Mouse (Mus musculus) adrenal gland, adult 2 months (tissue): ENCODE data around the gene Plcl1. TPM values are rescaled to one million over a fixed set of nuclear protein-coding genes. Genes with fewer than 3 reads are reported as not detected.
"Not testable (repeated sequence)": the region's sequence is repeated elsewhere in the genome, so short reads cannot be mapped to it uniquely, and the experiment has no call there.

ENCODE experiments used
- DNase-seq: peaks from one replicate; pipeline ENCODE4 v3.0.0; 2021
- polyA plus RNA-seq: library from polyadenylated mRNA; depleted of rRNA; stranded (reverse); fragments of >200 nt; gene quantifications from 2 replicates; pipeline ENCODE4 v1.2.3, GENCODE M21; 2012
- total RNA-seq, 2 experiments: library from RNA; stranded (reverse); gene quantifications; 2 replicates each; pipeline ENCODE4 v1.2.3; 2021

Gene Plcl1
- total and polyA plus RNA-seq, 3 experiments: 1.9 to 5.7 (median 3.4) TPM

DNA sequence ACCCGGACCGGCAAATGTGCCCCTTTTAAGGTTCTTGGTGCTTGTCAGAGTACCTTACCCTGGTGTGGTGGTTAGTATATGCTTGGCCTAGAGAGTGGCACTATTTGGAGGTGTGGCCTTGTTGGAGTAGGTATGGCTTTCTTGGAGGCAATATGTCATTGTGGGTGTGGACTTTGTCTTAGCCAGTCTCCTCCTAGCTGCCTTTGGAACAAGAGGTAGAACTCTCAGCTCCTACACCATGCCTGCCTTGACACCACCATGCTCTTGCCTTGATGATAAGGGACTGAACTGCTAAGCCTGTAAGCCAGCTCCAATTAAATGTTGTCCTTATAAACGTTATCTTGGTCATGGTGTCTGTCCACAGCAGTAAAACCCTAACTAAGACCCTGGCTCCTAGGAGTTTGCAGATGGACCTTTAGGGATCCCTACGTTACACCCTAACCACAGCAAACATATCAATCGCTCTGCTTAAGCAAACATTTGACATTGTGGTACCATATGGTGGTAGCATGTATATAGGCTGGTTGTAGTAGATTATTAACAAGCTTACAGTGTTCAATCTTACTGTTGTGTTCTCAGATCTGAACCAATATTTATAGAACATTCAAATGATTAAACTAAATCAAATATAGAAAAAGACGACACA, 39.4 kb downstream of the Plcl1 start:
- DNase-seq: no peak

DNA sequence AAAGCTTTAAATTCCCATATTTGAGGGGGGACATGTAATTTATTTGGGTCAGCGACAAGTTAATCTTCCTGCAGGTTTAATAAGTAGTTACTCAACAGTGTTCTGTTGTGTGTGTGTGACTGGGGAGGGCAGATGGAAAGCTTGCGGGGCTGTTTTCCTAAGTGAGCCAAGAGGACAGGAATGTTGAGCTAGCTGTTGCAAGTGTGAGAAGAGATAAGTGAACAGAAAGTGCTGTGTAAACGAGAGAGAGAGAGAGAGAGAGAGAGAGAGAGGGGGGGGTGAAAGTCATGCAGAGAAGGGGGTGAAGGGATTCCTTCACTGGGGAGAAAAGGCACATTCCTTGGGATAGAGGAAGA, 39.9 kb downstream of the Plcl1 start:
- no peak for DNase-seq

- DNase-seq: no peak
Measured at GRCm38 (mm10) chr1:55446273-55446672, 40.6 kb downstream of the Plcl1 start.

DNA sequence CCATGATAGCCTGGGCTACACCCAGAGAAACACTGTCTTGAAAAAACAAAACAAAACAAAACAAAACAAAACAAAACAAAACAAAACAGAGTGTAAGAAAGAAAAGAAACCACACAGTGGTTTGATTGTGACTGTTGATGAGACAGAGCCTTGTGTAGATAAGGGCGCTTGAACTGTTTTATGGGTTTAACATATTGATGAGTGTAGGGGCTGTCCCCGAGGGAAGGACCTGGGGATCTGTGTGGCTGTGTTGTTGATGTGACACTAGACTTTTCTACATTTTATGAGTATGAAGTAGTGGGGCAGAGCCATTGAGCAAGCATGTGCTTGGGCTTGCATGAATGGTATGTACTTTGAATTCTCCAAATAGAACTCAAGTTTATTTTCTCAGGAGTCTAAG, 41.2 kb downstream of the Plcl1 start:
- DNase-seq: no peak

DNA sequence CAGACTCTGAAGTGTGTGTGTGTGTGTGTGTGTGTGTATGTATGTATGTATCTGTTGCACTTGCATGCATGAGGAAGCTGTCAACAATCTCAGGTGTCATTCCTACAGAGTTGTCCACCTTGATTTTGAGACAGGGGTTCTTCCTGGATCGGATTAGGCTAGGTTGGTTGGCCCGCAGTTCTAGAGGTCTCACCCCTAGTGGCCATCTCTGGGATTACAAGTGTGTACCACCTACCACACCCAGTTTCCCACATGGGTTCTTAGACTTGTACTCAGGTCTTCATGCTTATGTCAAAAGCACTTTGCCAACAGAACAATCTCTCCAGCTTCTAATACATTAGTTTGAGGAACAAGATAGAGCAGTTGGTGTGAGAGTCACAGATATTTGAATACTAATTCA, 41.9 kb downstream of the Plcl1 start:
- DNase-seq: no peak

DNA sequence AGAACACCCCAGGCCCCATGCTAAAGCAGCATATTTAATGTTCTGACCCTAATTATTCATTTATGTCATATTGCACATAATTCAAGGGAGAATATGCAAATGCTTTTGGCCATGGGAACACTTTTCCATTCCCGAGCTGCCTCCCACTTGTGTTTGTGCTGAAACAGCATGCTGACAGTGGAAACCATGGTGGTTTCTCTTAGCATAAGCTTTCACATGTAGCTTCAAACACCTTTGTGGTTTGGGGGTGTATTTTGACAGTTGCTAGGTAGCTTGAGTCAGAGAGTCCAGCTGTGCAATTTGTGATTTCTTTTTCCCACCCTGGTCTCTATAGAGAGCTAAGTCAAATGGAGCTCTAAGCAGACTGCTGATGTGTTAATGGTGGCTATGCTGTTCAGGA, 42.4 kb downstream of the Plcl1 start:
- no peak for DNase-seq

GRCm38 (mm10) chr1:55449779-55450178, 44.1 kb downstream of the Plcl1 start:
- no peak for DNase-seq

DNA sequence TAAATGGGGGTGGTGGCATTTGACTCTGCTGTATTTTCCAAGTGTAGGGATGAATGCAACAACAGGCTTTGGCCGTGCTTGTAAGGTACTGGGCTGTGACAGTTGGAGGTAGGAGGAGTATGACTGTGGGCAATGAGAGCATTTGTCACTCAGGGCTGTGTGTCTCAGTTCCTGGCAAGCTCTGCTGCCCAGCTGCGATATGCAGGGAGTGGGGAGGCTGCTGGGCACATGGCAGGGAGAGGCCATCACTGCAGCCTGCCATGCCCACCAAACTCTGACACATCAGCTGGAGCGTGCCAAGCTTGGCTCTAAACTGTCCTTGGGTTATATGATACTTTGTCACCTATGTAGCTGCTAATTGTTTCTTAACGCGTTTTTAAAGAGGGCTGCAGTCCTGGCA, 48.4 kb downstream of the Plcl1 start:
- no peak for DNase-seq

DNA sequence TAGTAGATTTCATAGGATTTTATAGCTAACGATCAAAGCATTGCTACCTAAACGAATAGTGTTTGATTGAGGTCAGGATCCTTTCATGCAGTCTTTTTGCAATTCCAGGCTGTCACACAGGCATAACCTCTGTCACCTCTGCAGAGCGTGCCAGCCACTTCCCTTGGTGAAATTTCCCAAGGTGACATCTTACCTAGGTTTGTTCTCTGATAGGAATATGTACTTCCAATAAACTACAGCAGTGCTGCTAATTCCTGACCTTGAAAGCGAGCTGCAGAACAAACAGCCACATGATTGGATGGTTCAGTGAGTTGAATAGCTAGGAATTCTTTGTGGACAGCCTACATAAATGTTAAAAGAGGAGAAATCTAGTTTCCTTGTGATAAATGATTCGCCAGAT, 56.6 kb downstream of the Plcl1 start:
- no peak for DNase-seq

DNA sequence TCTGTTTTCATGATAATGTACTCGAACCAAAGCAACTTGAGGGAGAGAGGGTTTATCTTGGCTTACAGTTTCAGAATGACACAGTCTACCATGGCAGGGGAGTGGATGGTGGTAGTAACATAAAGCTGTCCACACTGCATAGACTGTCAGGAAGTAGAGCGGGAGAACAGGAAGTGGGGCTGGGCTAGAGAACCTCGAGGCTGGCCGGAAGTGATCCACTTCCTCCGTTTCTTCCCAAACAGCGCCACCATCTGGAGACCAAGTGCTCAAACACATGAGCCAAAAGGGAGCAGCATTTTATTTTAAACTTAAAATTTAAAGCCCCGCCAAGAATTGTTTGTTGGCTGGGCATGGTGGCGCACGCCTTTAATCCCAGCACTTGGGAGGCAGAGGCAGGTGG, 68.0 kb downstream of the Plcl1 start:
- DNase-seq: no peak

DNA sequence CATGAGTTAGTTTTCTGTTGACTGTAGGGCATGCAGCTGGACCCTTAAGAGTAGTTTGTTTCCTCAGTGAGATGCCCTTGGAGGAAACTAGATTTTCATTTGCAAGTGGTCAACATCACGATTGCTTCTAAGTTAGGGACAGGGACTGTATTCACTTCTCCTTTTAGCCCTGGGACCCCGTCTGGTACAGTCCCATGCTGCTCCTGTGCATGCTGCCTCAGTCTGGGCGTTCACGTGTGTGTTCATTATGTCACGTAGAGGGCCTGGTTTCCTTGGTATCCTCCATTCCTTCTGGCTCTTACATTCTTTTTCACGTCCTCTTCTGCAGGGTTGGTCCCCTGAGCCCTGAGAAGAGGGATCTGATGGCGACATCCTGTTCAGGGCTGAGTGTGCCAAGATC, 69.3 kb downstream of the Plcl1 start:
- DNase-seq: no peak

DNA sequence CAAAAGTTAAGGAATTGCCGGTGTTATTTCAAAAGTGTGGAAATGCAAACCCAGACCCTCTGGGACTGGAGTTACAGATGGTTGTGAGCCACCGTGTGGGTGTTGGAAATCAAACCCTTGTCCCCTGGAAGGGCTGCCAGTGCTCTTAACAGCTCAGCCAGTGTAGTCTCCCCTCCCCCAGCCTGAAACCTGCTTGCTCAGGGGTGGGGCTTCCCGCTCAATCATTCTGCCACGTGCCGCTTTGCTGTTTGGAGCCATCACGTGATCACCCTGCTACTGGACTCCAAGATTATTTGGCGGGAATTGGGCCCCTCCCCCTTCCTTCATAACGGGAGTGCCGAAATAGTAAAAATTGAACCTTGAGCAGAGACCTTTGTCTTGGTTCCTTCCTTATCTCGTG, 81.7 kb downstream of the Plcl1 start:
- not testable (repeated sequence) for DNase-seq

DNA sequence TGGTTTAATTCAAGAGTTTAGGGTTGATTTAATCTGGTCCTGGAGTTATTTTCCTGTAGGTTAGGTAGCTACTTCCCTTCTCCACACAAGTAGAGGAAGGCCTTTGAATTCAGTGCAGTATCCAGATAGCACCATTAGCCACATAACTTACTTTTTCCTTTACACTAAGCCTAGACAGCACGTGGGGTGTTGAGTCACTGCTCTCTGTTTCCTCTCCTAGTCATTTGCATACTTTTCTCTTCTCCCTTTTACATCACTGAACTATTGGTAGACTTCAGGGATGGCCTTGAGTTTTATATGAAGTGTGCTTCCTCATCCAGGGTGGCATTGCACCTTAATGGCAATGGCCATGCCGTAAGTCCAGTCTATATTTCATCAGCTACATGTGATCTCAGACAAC, 82.5 kb downstream of the Plcl1 start:
- no peak for DNase-seq

DNA sequence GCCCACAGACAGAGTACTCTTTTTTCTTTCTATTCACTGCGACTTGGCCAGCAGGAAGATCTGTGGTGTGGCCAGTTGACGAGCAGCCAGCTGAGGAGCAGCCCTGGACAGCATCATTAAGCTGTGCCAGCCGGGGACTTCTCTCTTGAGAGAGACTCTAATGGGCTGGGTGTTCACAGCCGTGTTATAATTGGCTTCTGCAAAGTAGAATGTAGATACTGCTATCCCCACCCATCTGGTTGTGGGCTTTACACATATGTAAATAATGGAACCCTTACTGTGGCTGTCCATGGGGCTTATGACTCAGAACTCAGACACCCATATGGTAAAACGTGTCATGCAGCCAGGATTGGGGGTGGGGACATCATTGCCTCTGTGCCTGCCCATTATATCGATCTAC, 83.6 kb downstream of the Plcl1 start:
- DNase-seq: no peak

GRCm38 (mm10) chr1:55499872-55500271, 94.2 kb downstream of the Plcl1 start:
- DNase-seq: no peak

- no peak for DNase-seq
Measured at GRCm38 (mm10) chr1:55500981-55501682, 95.4 kb downstream of the Plcl1 start.

- no peak for DNase-seq
Measured at GRCm38 (mm10) chr1:55505811-55506210, 100.1 kb downstream of the Plcl1 start.

DNA sequence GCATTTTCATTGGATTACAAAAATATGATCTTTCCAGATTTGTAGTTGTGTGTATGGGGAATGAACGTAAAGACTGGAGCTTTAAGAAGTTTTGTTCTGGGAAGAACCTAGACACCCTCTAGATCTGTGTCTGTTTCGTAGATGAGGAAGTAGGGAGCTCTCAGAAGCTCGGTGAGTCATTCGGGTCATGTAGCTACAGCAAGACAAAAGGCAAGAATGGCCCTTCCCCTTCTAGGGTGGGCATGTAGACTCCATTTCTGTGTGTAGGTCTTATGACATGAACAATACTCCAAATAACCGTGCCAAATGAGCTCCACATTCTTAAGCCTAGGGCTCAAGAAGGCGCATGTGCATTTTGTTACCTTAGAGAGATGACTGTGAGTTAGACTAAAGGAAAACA, 101.3 kb downstream of the Plcl1 start:
- no peak for DNase-seq

DNA sequence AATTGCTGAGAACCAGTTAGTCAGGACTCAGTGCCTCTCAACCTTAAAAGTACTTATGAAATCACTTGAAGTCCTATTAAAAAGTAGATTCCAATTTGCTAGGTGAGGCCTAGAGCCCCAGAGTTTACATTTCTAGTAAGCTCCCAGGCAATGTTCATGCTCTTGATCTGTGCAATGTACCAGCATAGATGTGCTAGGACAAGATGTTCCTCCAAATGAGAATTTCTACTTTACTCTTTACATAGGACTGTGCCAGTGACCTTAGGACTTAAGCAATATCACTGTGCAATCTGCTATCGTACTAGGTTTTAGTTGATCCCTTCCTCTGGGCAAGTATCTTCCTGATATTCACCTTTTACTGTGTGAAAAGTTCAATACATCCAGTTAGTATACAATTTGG, 103.9 kb downstream of the Plcl1 start:
- DNase-seq: no peak

DNA sequence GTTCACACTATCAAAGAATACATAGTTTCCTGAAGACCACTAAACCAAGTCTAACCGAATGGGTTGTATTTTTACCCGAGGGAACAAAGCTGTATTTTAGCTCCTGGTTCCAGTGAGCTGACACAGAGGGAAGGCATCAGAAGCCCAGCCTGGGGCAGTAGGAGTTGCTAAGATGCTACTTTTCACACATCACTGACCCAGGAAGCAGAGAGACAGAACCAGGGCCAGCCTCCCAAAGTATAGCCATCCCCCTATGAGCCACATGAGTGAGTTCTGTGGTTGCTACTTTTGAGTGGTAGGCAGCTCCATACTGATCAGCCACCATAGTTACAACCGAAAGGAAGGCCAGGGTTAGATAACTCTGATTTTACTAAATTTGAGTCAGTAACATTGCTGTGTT, 106.4 kb downstream of the Plcl1 start:
- DNase-seq: no peak

DNA sequence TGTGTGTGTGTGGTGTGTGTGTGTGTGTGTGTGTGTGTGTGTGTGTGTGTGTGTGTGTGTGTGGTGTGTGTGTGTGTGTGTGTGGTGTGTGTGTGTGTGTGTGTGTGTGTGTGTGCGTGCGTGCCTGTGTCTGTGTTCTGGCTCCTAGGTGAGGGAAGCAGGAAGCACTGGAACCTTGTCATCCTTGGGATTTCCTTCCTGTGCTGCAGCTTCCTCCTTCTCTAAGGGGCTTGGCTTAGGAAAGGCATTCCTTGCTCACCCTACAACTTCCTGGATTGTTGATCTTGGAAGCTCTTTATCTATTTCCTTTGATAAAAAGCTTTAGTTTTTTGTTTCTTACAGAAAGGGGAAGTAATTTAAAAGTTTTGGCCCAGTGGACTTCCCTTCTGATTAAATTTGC, 107.1 kb downstream of the Plcl1 start:
- DNase-seq: not testable (repeated sequence)

DNA sequence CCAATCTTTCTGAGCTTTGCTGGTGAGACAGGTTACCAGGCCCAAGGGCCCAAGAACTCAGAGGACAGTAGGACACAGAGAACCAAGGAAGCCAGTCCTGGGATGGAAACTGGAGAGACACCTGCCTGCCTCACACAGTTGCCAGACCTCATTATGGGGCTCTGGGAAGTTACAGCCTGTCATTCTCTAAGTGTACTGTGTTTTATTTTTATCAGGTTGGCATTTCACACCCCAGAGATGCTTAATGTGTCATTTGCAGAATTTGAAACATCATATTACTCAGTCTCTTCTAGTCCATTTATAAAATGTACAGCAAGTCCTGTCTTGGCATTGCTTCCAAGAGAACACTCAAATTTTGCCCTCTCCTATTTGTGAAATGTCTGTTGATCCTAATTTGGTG, 111.5 kb downstream of the Plcl1 start:
- DNase-seq: no peak

DNA sequence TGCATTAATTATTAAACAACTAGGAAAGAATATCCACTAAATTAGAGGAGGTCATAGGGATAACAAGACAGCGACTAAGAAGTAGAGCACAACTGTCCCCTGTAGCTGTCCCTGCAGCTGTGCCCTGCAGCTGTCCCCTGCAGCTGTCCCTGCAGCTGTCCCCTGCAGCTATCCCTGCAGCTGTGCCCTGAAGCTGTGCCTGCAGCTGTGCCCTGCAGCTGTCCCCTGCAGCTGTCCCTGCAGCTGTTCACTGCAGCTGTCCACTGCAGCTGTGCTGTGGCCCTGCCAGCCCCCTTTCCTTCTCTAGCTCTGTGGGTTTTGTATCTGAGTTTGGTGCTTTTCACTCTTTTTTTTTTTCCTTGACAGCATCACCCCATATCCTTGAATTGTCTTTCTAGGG, 118.2 kb downstream of the Plcl1 start:
- DNase-seq: no peak

GRCm38 (mm10) chr1:55525100-55525499, 119.4 kb downstream of the Plcl1 start:
- no peak for DNase-seq
